Mouse (Mus musculus): ENCODE data around the gene Bri3. TPM values are rescaled to one million over a fixed set of nuclear protein-coding genes. Genes with fewer than 3 reads are reported as not detected.
"Not testable (repeated sequence)": the region's sequence is repeated elsewhere in the genome, so short reads cannot be mapped to it uniquely, and the experiment has no call there.

Gene Bri3
- total RNA-seq, 4 experiments from 2014 or later, result 148 to 170 (median 156) TPM

DNA sequence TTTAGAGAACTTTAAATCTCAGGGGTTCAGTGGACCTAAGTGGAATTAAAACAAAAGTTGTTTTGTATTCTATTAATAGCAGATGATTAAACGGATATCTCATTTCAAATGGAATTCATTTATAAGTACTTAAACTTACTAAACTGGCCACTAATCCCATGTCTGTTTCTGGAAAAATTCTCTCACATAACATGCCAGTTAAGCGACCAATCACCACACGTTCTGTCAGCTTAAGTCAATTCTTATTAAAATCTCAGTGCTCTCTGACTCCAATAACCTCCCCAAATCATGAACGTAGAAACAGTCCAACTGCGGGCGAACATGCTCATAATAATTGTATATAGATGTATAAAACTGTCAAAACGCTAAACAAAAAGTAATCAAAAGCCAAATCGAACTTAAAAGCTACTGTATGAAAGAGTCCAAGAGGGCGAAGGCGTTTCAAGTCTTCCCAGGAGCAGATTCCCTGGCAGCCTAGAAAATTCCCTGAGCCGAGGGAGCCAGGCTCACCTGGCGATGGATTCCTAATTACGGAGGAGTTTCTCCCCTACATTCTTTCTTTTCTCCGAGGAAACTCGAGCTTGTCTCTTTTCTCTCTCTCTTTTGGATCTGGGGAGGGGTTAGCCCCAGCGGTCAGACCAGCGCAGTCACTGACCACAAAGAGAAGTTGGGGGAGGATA, 112.7 kb downstream of the Bri3 start:
- DNase-seq (ENCODE audit: low spot score), result no peak

DNA sequence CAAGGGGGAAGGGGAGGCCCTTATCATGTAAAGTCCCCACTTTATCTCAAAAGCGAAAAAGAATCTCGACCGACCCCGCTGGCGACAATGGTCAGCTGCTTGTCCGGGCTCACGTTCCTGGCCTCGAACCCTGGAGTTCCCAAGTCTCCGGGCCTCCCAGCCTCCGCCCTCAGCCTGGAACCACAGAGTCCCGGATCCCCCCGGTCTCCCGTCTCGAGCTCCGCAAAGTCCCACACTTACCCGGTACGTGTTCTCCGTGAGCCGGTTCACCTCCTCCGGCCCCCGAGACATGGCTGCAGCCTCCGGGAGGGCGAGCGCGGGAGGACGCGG, 113.3 kb downstream of the Bri3 start:
- DNase-seq (ENCODE audit: low spot score), result no peak

DNA sequence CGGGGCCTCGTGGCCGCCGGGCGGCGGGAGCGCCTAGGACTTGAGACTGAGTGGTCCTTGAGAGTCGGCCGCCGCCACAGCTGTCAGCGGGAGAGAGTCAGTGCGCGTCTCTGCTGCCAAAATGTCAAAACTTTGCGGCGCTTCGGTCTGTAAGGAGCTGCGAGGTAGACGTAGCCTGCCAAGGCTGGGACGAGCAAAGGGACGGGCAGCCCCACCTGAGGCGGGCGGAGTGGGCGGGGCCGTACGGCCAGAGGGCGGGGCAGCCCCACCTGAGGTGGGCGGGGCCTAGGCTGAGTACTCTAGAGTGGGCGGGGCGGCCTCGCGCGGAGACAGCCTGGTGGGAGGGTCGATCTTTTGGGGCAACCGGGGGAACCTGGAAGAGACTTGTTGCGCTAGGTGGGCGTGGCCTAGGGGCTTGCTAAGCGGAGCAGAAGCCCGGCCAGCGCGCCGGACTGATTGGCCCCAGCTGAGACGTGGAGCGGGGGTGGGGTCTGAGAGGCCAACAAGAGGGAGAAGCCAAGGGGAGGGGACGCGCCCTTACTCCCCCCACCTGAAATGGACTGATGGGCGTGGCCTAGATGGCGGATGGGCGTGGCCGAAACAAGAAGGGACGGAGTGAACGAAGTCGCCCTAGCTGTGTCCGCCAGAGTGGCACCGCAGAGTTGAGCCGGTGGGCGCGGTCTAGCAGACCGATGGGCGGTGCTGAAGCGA, 113.8 kb downstream of the Bri3 start, which contains the start of gene Baiap2l1:
Baiap2l1 (minus strand) TSS at position 232 of the 711 bp plus-strand sequence.
- DNase-seq (ENCODE audit: low spot score), result peak; percentile 79

DNA sequence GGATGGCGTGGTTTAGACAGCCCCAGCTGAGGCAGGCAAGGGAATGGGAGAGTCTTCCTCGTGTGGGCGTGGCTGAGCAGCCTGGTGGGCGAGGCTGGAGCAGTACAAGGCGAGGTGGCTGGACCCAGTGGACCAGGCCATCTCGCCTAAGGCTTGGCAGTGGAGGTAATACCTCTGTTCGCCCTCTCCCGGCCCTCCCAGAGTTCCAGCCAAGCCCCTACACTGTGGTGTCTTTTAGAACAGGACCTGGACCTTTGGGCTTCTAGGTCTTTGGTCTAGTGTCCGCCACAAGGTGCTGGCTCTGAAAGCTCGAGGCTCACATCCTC, 114.3 kb downstream of the Bri3 start:
- DNase-seq (ENCODE audit: low spot score), result no peak

DNA sequence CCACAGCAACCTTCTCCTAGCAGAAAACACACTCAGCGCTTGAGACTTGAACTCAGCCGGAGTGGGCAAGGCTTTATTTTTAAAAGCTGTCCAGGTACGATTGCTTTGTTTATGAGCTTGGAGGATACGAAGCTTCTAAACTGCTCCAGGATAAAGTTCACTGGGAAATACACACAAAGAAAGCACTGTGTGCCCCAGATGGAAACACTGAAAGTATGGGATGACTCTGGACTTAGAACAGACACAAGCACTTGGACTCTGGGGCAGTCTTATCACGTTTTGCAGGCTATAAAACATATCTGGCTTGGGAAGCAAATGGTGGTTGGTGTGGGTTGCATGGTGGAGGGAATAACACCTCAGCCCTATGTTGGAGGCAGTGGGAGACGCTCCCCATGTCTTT, 115.6 kb downstream of the Bri3 start:
- no peak for DNase-seq (ENCODE audit: low spot score)

DNA sequence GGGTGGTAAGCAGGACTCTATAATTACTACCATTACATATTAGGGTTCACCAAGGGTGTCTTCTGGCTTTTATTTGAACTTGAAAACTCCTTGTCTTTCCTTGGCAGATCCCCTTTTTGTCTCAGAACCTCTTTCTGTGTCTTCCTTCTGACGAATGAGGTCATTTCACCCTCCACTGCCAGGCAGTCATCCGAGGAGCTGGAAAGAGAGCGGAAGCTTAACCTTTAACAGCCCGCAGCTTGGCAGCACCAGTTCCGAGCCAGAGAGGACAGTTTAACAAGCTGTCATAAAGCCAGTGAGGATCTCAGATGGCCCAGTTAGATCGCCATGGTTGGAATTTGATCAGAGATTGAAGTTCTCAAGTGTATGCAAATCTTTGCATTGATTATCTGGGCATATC, 116.1 kb downstream of the Bri3 start:
- no peak for DNase-seq (ENCODE audit: low spot score)

DNA sequence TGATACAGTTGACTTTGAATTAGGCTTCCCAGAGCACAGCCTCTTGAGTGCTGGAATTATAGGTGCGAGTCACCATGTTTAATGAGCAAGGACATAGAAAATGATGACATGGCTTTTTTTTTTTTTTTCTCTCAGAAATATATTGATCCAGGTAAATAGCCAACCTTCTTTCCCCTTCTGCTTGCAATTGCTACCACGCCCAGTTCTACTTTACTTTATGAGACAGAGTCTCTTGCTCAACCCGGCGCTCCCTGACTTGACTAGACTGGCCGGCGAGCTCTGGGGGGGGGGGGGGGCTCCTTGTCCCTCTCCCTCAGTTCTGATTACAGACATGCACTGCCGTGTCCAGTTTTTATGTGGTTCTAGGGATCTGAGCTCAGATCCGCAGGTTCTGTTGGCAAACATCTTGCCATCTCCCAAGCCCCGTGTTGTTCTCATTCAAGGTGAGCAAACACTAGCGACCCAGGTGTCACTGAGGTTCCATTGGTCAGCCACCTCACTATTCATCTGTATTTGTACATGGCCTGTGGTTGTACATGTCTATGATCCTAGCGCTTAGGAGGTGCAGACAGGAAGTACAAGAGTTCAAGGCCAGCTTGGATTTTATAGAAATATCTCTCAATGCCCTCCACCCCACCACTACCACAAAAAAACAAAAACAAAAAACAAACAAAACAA, 120.6 kb downstream of the Bri3 start:
- no peak for DNase-seq (ENCODE audit: low spot score)

DNA sequence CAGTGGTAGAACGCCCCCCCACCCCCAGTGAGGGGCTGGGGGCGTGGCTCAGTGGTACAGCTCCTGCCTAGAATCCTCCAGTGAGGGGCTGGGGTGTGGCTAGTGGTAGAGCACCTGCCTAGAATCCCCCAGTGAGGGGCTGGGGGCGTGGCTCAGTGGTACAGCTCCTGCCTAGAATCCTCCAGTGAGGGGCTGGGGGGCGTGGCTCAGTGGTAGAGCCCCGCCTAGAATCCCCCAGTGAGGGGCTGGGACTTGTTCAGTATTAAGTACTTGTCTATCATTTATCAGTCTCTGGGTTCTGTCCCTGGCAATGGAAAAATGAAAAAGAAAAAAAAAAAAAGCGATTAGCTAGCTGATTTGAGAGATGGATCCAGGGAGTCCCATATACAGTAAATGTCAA, 122.3 kb downstream of the Bri3 start:
- DNase-seq (ENCODE audit: low spot score), result not testable (repeated sequence)

DNA sequence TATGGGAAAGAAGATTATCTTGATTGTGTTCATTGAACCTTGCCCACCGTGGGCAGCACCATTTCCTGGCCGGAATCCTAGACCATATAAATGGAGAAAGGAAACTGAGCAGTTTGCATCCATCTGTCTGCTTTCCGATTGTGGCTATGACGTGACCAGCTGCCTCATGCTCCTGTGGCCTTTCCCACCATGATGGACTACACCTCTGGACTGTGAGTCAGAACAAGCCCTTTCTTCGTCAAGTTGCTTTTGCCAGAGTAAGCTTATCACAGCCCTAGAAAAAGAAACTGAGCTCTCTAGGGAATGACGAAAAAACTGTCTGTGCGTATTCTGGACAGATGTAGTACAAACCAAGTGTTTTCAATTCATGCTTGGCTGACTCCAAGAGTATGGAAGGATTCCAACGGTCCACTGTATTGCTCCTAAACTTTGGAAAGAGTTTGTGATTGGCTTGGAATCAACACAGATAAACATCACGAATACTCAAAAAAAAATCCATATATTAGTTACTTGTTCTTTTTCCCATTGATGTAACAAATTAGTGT, 124.5 kb downstream of the Bri3 start:
- DNase-seq (ENCODE audit: low spot score), result peak; percentile 43

DNA sequence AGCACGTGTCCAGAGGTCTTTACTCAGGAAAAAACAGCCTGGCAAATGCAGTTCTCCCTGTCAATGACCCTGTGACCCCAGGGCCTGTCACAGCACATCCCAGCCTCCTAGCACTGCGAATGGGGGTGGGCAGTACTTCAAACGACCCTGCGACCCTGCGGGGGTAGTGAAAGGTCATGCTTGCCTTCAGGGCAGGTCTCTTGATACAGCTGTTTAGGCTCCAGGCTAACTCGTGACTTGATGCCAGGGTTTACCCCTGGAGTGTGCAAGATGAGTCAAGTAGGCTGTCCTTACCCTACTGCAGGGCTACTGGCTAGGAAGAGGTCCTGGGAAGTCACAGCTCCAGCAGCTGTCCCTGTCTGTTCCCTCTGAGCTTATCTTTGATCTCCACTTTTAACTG, 126.7 kb downstream of the Bri3 start:
- DNase-seq (ENCODE audit: low spot score), result no peak

DNA sequence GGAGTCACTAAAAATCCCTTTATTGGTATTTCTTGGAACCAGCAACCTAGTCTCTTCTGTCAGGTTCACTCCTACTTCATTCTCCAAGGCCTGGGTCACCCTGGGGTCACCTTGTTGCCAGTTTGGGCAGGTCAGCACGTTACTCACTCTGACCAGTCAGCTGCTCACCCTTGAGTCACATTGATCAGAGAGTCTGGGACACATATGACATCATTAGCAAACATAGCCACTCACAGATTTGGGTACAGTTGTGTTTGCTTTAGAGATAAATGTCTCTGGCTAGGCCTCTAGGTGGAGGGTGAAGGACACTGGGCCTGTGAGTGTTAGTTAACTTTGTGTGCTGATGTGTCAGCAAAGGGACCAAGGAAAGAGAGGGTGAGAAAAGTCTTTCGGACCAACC, 127.9 kb downstream of the Bri3 start:
- DNase-seq (ENCODE audit: low spot score), result peak; percentile 16

DNA sequence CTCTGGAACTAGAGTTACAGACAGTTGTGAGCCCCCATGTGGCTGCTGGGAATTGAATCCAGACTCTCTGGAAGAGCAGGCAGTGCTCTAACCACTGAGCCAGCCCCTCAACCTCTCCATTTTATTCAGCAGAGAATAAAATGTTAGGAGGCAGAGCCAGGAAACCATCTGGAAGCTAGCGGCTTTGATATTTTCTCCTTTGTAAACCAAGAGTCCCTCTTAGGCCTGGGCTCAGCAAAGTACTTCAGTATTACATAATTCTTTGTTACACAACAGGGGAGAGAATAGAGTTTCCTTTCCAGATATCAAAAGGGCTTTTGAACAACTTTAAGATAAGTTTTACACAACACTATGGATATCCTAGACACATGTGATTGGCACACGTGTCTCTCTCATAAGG, 128.6 kb downstream of the Bri3 start:
- DNase-seq (ENCODE audit: low spot score), result peak; percentile 17

DNA sequence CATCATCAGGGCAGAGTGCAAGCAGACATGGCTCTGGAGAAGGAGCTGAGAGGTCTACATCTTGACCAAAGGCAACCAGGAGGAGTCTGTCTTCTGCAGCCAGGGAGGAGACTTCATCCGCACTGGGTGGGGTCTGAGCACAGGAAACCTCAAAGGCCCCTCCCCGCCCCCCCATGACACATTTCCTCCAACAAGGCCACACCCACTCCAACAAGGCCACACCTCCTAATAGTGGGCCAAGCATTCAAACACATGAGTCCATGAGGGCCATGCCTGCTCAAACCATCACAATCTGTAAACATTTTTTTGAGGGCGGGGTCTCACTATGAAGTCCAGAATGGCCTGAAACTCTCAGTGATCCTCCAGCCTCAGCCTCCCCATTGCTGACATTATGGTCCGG, 135.2 kb downstream of the Bri3 start:
- no peak for DNase-seq (ENCODE audit: low spot score)

DNA sequence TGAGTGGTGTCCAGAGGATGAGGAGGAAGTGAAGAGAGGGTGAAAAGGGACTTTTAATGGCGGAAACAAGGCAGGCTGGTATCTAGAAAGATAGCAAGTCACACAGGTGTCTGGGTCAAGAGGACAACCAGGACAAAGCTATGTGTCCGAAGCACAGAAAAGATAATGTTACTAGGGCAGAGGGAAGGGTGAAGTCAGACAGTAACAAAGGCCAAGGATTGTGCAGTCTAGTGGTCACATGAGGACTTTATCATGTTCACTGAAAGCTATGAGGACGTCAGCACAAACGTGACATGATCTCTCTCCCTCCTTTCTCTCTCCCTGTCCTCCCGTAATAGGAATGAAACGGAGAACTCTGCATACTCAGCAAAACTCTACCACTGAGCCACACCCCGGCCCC, 136.5 kb downstream of the Bri3 start:
- peak; percentile 18 for DNase-seq (ENCODE audit: low spot score)

DNA sequence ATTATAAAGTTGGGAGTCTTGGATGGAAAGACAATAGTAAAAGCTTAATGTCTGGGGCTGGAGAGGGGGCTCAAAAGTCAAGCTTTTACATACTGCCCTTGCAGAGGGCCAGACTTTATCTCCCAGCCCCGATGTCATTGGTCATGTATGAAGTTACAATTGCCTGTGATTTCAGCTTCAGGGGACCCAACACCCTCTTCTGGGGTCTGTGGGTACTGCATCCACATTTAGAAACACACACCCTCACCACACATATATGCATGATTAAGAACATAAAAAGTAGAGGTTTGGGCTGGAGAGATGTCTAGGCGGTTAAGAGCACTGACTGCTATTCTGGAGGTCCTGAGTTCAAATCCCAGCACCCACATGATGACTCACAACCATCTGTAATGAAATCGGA, 137.5 kb downstream of the Bri3 start:
- peak; percentile 11 for DNase-seq (ENCODE audit: low spot score)

DNA sequence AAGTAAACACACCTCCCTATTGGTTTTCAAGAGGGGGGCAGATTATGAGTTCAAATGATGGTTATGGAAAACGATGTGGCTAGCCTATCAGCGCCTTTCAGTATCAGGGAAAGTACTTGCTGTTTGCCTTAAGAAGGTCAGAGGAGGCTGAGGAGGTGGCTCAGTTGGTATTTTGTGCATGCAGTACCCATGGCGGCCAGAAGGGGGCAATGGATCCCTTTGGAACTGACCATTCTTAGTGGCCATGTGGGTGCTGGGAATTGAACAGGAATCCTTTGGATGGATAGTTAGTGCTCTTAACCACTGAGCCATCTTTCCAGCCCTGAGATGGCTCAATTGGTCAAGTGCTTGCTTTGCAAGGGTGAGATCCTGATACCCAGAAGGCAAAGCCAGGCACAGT, 139.7 kb downstream of the Bri3 start:
- DNase-seq (ENCODE audit: low spot score), result no peak

DNA sequence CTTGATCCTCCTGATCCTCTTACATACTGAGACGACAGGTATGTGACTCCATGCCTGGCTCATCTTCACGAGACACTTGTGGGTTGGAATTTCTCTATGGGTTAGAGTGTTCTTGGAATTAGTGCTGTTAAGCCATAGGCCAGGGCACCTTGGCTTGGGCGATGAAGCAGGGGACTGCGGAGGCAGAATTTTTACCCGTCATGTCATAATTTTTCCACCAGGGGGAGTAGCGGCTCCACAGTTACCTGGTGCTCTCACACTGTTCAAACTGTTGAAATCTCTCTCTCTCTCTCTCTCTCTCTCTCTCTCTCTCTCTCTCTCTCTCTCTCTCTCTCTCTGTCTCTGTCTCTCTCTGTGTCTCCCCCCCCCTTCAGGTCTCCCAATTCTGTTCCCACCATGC, 143.6 kb downstream of the Bri3 start:
- DNase-seq (ENCODE audit: low spot score), result peak; percentile 31

DNA sequence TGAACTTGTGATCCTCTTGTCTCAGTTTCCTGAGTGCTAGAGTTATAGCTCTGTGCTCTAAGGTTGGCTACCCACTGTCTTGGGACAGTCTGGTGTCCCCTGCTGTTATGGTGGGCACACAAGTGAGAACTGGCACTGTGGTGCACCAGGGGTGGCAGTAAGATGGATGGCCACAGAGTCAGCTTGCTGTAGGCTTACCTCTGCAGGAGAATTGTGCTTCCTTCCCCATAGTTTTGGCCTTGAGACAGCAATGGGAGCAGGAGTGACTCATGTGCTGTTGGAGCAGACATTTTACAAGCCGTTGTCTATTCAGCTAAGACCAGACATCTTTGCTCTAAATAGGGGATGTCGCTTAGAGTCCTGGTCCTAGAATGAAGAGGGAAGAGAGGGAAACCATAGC, 149.9 kb downstream of the Bri3 start:
- no peak for DNase-seq (ENCODE audit: low spot score)

DNA sequence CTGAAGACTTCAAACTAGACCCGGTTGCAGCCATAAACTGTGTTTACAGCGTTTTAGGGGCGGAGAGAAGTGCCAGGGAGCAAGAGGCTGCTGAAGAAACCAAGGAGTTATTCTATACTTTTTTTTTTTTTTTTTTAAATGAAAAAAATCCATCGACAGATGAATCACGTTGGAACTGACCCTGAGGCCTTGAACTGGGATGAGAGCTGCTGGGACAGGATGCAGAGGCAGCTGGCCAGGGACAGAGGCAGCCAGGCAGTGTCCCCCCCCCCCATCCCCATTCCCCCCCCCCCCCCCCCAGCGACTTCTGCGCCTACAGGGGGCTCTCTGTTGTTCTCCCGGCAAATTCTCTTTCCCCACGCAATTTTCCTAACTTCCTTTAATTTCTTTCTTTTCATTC, 153.3 kb downstream of the Bri3 start:
- DNase-seq (ENCODE audit: low spot score), result no peak

DNA sequence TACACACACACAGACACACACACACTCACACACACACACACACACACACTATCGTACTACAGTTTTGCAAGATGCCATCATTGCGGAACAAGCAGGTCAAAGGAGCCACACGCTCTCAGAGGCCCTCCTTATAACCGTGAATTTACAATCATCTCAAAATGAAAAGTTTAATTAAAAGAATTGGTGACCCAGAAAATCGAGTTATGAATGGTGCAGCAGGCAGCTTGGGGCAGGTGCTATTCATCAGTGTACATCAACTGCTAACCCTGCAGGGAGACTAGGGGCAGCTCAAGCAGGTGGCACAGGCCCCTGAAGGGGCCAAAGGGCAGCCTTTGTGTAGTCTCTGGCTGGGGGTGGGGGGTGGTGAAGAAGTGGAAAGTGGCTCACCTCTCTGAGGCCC, 156.6 kb downstream of the Bri3 start:
- no peak for DNase-seq (ENCODE audit: low spot score)

DNA sequence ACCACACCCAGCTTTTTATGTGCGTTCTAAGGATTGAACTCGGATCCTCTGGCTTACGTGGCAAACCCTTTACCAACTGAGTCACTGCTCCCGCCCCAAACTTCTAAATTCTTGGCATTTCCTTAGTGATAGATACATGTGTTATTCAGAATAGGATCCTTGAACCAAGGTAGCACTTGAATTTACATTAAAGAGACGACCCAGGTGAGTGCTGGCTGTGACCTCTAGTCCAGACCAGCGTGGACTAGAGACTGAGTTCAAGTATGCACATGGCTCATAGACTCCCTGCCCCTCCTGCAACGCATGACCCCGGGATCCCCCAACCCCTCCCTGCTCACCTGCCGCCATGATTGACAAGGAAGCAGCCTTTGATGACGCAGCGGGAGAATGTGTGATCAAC, 162.0 kb downstream of the Bri3 start:
- DNase-seq (ENCODE audit: low spot score), result no peak

DNA sequence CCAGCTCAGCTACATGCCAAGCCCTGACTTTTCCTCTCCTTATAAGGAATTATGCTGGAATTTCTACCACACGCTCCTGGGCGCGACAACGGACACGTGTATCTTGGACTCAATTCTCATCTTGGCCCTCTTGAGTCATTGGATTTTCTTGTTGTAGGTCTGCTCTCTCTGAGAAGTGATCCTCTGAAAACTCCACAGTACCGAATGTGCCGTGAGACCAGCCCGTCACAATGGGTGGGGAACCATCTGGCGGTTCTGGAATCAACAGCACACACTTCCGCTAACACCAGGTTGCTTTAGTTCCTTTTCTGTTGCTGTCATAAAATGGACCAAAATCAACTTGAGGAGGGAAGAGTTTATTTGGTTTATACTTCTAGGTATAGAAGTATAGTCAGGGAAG, 166.4 kb downstream of the Bri3 start:
- DNase-seq (ENCODE audit: low spot score), result no peak

DNA sequence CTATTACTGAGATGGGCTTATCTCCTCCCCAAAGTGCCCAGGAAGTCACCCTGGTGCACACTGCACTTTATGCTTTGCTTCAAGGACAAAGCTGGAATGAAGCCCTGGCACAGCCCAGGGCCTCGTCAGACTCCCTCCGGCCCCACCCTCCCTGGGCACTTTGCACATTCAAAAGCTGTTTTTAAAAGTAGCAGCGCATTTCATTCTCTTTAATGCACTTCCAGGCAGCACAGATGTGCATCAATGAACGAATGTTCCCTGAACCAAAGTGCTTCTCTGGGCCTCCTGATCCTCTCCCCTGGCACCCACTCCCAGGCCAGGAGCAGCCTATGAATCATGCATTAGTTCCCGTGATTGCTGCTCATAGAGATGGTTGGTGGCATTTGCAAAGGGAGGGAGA, 167.5 kb downstream of the Bri3 start:
- DNase-seq (ENCODE audit: low spot score), result no peak

All from heart, adult 8-10 months (tissue).